Mouse (Mus musculus) bone marrow, adult 2 months (tissue): ENCODE measurements around the gene Atp8a2. TPM values are rescaled to one million over a fixed set of nuclear protein-coding genes. Genes with fewer than 3 reads are reported as not detected.

Experiments
- H3K27ac ChIP-seq: fragments of 200-500 bp; 2 replicates; pipeline ENCODE4 v1.5.1; 2012; ENCODE audit warnings: low read depth, mild to moderate bottlenecking, control low read depth, inconsistent platforms, low read length; ENCODE audit not compliant: control insufficient read depth, poor library complexity, insufficient read depth
- H3K4me1 ChIP-seq: fragments of 200-500 bp; 2 replicates; pipeline ENCODE4 v1.6.1; 2011; ENCODE audit warnings: low read length; ENCODE audit not compliant: control insufficient read depth, insufficient read depth
- H3K4me3 ChIP-seq: fragments of 200-500 bp; replicated peaks from 2 replicates; pipeline ENCODE3; 2011; ENCODE audit warnings: mild to moderate bottlenecking, low read depth, low read length, control low read depth; ENCODE audit not compliant: control insufficient read depth
- CTCF ChIP-seq: fragments of 200-500 bp; IDR thresholded peaks from 2 replicates; pipeline ENCODE4 v1.5.1; 2011; ENCODE audit warnings: low read length, control low read depth; ENCODE audit not compliant: control insufficient read depth, insufficient read depth
- POLR2A ChIP-seq: fragments of 200-500 bp; IDR thresholded peaks from 2 replicates; pipeline ENCODE4 v1.6.1; 2011; ENCODE audit warnings: low read depth, mild to moderate bottlenecking, control low read depth, low read length, borderline replicate concordance; ENCODE audit not compliant: control insufficient read depth
- WGBS: fragments of 180-500 bp; shearing (Covaris S2); methylation state at CpG from one replicate; pipeline ENCODE4 v1.1.7; 2018; 5-methylcytosine and 5-hydroxymethylcytosine counted together
- polyA plus RNA-seq: library from polyadenylated mRNA; stranded (reverse); fragments of >200 nt; gene quantifications from 2 replicates; pipeline ENCODE4 v1.2.4, GENCODE M21; 2011; ENCODE audit warnings: low replicate concordance; ENCODE audit not compliant: missing spikeins, insufficient read depth, insufficient read length

The Atp8a2 gene
- polyA plus RNA-seq, result 0.11 and 0.20 TPM in 2 replicates

DNA sequence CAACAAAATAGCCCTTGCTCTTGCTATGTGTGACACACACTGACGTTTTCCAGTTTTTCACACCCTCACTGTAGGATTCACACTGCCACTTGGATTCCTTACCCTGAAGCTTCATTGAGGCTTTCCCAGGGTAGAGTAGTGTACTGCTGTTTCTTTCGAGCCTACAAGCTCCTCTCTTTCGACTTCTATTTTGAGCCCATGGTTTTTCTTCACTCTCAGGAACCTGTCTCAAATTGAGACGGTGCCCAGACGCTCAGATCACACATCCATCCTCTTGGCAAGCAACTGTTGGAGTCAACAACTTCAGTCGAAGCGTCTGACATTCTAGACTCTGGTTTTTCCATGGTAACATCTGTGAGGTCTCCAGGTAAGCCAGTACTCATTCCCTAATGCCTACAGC, at the start of gene Atp8a2:
Atp8a2 (minus strand) TSS at position 296 of the 400 bp plus-strand sequence.
- no peak for TF ChIP-seq CTCF
- TF ChIP-seq POLR2A, result no peak
- Histone ChIP-seq H3K4me1 (no peaks in the 10 kb centered on the region), H3K4me3 (no peak within 1 kb of the TSS), H3K27ac (no peak within 1 kb of the TSS)
- WGBS, result 72% methylated on average over 7 of the region's 7 CpGs

DNA sequence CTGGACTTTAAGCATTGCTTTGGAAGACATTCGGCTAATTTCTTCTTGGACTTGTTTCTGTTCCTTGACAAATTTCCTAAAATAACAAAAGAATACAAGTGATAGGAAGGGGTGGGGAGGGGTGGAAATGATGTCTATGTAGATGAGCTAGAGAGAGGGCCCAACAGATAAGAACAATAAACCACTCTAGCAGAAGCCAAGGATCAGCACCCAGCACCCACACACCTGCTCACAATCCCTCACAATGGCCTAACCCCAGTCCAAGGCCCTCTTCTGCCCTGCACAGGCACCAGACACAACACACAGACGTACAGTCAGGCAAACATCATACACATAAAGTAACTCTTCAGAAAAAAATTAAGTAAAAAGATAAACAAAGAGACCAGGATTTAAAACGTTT, 41.6 kb upstream of the Atp8a2 start:
- no peak overlapping the region for H3K27ac ChIP-seq
- H3K4me1 ChIP-seq, result no peaks in the 10 kb centered on the region
- TF ChIP-seq CTCF (no peak), POLR2A (no peak)
- 87% methylated on average over 3 of the region's 3 CpGs for WGBS
- no peak overlapping the region for H3K4me3 ChIP-seq

DNA sequence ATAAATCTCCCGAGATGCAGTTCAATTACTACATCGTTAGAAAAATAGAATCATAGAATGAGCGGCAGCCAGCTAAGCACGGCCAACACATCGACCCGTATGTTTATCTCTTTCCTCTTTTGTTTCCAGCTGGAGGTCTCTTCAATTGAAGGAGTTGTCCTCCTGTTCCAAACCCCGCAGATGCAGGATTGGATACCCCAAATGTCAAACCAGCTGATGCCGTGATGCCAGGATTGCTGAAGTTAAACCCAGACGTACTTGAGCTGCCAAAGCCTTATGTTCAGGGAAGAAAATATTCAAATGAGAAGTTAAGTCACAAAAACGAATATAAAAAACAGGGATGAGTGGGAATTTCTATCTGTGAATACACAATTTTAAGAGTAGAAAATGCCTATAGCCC, 22.9 kb upstream of the Atp8a2 start:
- WGBS, result 91% methylated on average over 10 of the region's 10 CpGs
- H3K27ac ChIP-seq, result no peak overlapping the region
- no peak overlapping the region for H3K4me3 ChIP-seq
- no peaks in the 10 kb centered on the region for H3K4me1 ChIP-seq
- TF ChIP-seq CTCF, result no peak

DNA sequence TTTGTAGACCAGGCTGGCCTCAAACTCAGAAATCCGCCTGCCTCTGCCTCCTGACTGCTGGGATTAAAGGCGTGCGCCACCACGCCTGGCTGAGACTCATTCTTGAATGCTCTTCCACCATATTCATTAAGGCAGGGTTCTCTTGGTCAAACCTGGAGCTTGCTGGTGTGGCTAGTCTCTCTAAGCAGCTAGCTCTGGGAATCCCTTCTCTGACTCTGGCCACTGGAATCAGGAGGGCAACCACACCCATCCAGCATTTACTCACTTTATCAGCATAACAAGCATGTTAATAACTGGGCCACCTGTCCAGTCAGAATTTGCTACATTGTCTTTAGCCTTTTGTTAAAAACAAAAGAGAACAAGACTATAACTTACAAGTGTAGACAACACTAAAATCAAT, 20.6 kb upstream of the Atp8a2 start:
- no peaks in the 10 kb centered on the region for H3K4me1 ChIP-seq
- WGBS, result 100% methylated on average over 4 of the region's 4 CpGs
- no peak overlapping the region for H3K4me3 ChIP-seq
- no peak overlapping the region for H3K27ac ChIP-seq
- TF ChIP-seq CTCF, result no peak
- no peak for TF ChIP-seq POLR2A

DNA sequence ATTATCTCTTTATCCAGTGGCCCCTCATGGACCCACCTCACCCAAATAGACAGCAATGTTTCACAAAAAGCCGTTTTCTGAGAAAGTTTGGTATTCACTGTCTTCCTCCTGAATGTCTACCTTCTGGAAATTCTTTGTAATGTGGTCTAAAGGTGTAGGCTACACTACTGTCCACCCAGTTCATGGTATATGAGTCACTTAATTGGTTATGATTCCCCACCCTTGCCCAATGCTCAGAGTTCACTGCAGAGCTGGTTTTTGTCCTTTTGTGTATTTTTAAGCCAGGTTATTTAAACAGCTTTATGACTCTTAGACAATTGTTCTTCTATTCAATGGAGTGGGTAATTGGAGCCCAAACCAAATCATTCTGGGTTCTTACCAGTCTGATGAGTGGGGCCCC, 19.1 kb upstream of the Atp8a2 start:
- Histone ChIP-seq H3K4me3 (no peak overlapping the region), H3K4me1 (no peaks in the 10 kb centered on the region), H3K27ac (no peak overlapping the region)
- TF ChIP-seq POLR2A (no peak), CTCF (no peak)
- 88% methylated on average over 1 of the region's 1 CpGs for WGBS

DNA sequence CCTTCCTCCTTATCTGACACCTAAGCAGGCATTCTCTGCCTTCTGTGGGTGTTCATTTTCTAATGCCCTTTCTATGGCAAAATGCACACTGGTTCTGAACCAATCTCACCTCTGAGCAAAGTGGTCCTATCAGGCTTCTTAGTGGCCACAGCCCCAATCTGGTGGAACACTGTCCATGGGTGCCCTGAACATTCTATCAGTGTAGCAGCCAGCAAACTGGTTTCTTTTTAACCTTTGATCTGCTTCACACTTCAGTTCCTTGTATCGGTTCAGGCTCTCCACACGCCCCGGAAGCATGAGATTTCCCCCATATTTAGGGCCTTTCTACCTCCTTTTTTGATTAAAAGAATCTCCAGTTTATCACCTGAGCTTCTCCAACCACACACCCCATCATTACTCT, 18.0 kb upstream of the Atp8a2 start:
- Histone ChIP-seq H3K4me3 (no peak overlapping the region), H3K27ac (no peak overlapping the region), H3K4me1 (no peaks in the 10 kb centered on the region)
- 84% methylated on average over 3 of the region's 3 CpGs for WGBS
- no peak for TF ChIP-seq CTCF
- TF ChIP-seq POLR2A, result no peak

DNA sequence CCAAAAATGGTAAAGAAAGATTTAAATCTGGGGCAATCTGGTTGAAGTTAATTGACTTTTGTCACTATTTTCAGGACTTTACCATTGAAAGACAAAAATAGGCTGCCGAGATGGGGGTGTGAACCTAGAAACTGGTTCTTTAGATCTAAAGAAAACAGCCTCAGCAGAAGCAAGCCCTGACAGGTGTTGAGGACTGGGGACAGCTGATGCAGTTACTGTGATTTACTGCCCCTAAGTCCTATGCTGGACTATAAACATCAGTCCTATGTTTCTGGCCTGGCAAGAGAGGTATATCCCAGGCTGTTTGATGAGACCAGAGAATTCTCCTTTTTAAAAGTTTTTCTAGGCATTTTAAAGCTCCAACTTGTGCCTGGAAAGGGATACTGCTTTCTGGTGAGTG, 17.1 kb upstream of the Atp8a2 start:
- TF ChIP-seq CTCF (no peak), POLR2A (no peak)
- Histone ChIP-seq H3K4me3 (no peak overlapping the region), H3K27ac (no peak overlapping the region), H3K4me1 (no peaks in the 10 kb centered on the region)
- 68% methylated on average over 1 of the region's 1 CpGs for WGBS

DNA sequence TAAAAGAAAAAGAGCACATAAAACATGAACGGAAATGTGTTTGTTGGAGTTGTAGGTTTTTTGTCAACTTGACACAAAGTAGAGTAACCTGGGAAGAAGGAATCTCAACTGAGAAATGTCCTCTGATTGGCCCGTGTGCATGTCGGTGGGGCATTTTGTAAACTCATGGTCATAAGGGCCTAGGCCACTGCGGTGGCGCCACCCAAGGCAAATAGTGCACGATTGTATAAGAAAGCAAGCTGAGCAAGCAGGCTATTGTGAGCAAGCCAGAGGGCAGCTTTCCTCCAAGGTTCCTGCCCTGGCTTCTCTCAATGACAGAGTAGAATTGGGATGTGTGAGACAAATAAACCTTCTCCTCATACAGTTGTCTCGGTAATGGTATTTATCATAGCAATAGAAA, 12.2 kb upstream of the Atp8a2 start:
- Histone ChIP-seq H3K4me1 (no peaks in the 10 kb centered on the region), H3K4me3 (no peak overlapping the region), H3K27ac (no peak overlapping the region)
- TF ChIP-seq CTCF (no peak), POLR2A (no peak)
- WGBS, result 87% methylated on average over 7 of the region's 7 CpGs

DNA sequence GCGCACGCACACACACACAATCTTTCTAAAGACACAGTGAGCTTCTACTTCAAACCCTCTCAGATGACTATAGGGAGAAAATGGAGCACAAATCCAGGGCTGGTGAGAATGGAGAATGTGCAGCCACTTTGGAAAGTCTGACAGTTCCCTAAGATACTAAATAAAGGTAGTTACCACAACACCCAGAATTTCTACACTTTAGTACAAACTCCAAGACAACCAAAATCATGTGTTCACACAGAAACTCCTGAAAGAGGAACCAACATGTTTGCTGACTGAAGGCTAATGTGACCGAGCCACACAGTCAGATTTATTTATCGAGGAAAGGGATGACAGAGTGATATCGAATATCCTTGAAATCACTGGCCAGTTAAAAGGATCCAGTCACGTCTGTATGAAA, 8.0 kb upstream of the Atp8a2 start:
- Histone ChIP-seq H3K4me1 (no peaks in the 10 kb centered on the region), H3K4me3 (no peak overlapping the region), H3K27ac (no peak overlapping the region)
- no peak for TF ChIP-seq POLR2A
- no peak for TF ChIP-seq CTCF
- WGBS, result 55% methylated on average over 6 of the region's 6 CpGs
